Mouse (Mus musculus): Measurements from ENCODE around the gene Ccnf. TPM values are rescaled to one million over a fixed set of nuclear protein-coding genes. Genes with fewer than 3 reads are reported as not detected.

Ccnf gene
- polyA plus RNA-seq, 1 experiment from 2014 or later = 42.2 TPM

DNA sequence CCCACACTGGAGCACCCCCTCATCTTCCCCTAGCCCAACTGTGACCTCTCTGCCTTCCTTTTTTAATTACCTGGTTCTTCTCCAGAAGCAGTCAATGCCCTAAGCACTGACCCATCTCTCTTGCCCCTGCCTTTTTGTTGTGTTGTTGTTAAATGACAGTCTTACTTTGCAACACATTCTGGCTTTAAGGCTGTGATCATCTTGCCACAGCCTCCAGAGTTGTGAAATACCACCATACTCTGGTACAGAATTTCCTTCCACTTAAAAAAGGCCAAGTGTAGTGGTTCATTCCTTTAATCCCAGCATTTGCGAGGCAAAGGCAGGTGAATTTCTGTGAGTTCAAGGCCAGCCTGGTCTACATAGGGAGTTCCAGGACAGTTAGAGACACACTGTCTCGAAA lies 60.4 kb downstream of the Ccnf start:
- peaks cover 13% of the 10 kb centered on the region for H3K36me3 ChIP-seq (ENCODE audit: control insufficient read depth, insufficient read depth, low read length)
- H3K4me2 ChIP-seq (ENCODE audit: low read depth, low read length) = no peak overlapping the region
- 78% methylated on average over 2 of the region's 2 CpGs for WGBS
- no peak overlapping the region for H3K4me3 ChIP-seq (ENCODE audit: low read depth, low read length)
- no peak overlapping the region for H3K27ac ChIP-seq (replicated peaks; ENCODE audit: low read depth, low read length)
- H3K9ac ChIP-seq (ENCODE audit: low read depth, low read length) = no peak overlapping the region
- H3K9me3 ChIP-seq (ENCODE audit: control insufficient read depth, low read length) = no peaks in the 10 kb centered on the region
- no peak for ATAC-seq (ENCODE audit: low read depth)
- H3K4me1 ChIP-seq (ENCODE audit: control insufficient read depth, insufficient read depth, low read length) = no peaks in the 10 kb centered on the region
- H3K27me3 ChIP-seq (replicated peaks; ENCODE audit: control insufficient read depth, insufficient read depth, low read length) = no peaks in the 10 kb centered on the region
- no peak for DNase-seq (ENCODE audit: low spot score)

- Histone ChIP-seq H3K4me3 (ENCODE audit: low read depth, low read length) (no peak overlapping the region), H3K4me2 (ENCODE audit: low read depth, low read length) (no peak overlapping the region), H3K27ac (replicated peaks; ENCODE audit: low read depth, low read length) (no peak overlapping the region), H3K9me3 (ENCODE audit: control insufficient read depth, low read length) (no peaks in the 10 kb centered on the region), H3K9ac (ENCODE audit: low read depth, low read length) (0 out of 2 replicates have a peak overlapping the region, but pooled peaks have one; percentile 20), H3K27me3 (replicated peaks; ENCODE audit: control insufficient read depth, insufficient read depth, low read length) (no peaks in the 10 kb centered on the region), H3K36me3 (ENCODE audit: control insufficient read depth, insufficient read depth, low read length) (no peaks in the 10 kb centered on the region), H3K4me1 (ENCODE audit: control insufficient read depth, insufficient read depth, low read length) (no peaks in the 10 kb centered on the region)
- DNase-seq (ENCODE audit: low spot score) (no peak), ATAC-seq (ENCODE audit: low read depth) (no peak)
- 76% methylated on average over 3 of the region's 3 CpGs for WGBS
Observed at GRCm38 (mm10) chr17:24174259-24174658, 77.0 kb downstream of the Ccnf start.

DNA sequence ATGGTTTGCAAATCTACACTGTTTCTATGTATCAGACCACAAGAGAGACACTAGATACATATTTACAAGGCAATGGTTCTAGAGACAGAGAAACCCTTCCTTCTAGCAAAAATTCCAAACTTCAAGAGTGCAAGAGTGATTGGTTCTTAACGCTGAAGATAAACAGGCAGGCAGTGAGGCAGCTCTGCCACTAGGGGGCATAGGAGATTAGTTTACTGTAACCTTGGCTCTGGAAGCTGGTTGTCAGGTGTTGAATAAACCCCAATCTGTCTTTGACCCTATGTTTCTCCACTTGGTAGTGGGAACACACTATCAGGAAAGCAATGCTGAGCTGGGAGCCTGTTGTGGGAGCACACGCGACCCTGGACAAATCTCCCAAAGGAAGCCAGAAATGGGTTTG lies 77.9 kb downstream of the Ccnf start:
- peak; percentile 74 for DNase-seq (ENCODE audit: low spot score)
- H3K36me3 ChIP-seq (ENCODE audit: control insufficient read depth, insufficient read depth, low read length) = no peaks in the 10 kb centered on the region
- no peaks in the 10 kb centered on the region for H3K4me1 ChIP-seq (ENCODE audit: control insufficient read depth, insufficient read depth, low read length)
- H3K9me3 ChIP-seq (ENCODE audit: control insufficient read depth, low read length) = no peaks in the 10 kb centered on the region
- H3K27ac ChIP-seq (replicated peaks; ENCODE audit: low read depth, low read length) = no peak overlapping the region
- no peak overlapping the region for H3K9ac ChIP-seq (ENCODE audit: low read depth, low read length)
- no peak overlapping the region for H3K4me3 ChIP-seq (ENCODE audit: low read depth, low read length)
- no peak overlapping the region for H3K4me2 ChIP-seq (ENCODE audit: low read depth, low read length)
- no peaks in the 10 kb centered on the region for H3K27me3 ChIP-seq (replicated peaks; ENCODE audit: control insufficient read depth, insufficient read depth, low read length)
- no peak for ATAC-seq (ENCODE audit: low read depth)
- 6% methylated on average over 3 of the region's 3 CpGs for WGBS

Small RNA genes within 50 kb of the gene (microRNA-seq; reads per million reads assigned to microRNA genes)
- 2.3 reads per million, percentile 10 among the genes with 10 or more reads in this experiment for gene Mir5134 (ENCODE audit: borderline number of aligned reads)
- 0.66 reads per million for gene Mir6965 (ENCODE audit: borderline number of aligned reads)

Other genes with a start within 250 kb of the Ccnf start
- gene Prss27, start 213.3 kb downstream of the Ccnf start, polyA plus RNA-seq (2014; fragmentation: Nextera tagmentation; extraction: Ambion mirVana) = 0.60 and 1.0 TPM in 2 replicates
- gene Kctd5, start 178.0 kb downstream of the Ccnf start, polyA plus RNA-seq (2014; fragmentation: Nextera tagmentation; extraction: Ambion mirVana) = 56.3 and 57.6 TPM in 2 replicates
- gene Pdpk1, start 100.6 kb downstream of the Ccnf start, polyA plus RNA-seq (2014; fragmentation: Nextera tagmentation; extraction: Ambion mirVana) = 40.6 and 46.3 TPM in 2 replicates
- 28.3 and 33.3 TPM in 2 replicates for gene Amdhd2, start 87.7 kb downstream of the Ccnf start, polyA plus RNA-seq (2014; fragmentation: Nextera tagmentation; extraction: Ambion mirVana)
- gene Atp6v0c, start 81.8 kb downstream of the Ccnf start, polyA plus RNA-seq (2014; fragmentation: Nextera tagmentation; extraction: Ambion mirVana) = 573 and 574 TPM in 2 replicates
- gene Tbc1d24, start 45.9 kb downstream of the Ccnf start, polyA plus RNA-seq (2014; fragmentation: Nextera tagmentation; extraction: Ambion mirVana) = 4.6 and 6.4 TPM in 2 replicates
- gene Ntn3, start 42.0 kb downstream of the Ccnf start, polyA plus RNA-seq (2014; fragmentation: Nextera tagmentation; extraction: Ambion mirVana) = 9.6 and 10.7 TPM in 2 replicates
- gene Tedc2, start 30.6 kb downstream of the Ccnf start, polyA plus RNA-seq (2014; fragmentation: Nextera tagmentation; extraction: Ambion mirVana) = 9.2 and 9.9 TPM in 2 replicates
- gene Abca17, start 99.6 kb upstream of the Ccnf start, polyA plus RNA-seq (2014; fragmentation: Nextera tagmentation; extraction: Ambion mirVana) = not detected in 2 replicates
- 10.1 TPM in 2 replicates for gene Abca3, start 100.5 kb upstream of the Ccnf start, polyA plus RNA-seq (2014; fragmentation: Nextera tagmentation; extraction: Ambion mirVana)
- gene Rnps1, start 163.1 kb upstream of the Ccnf start, polyA plus RNA-seq (2014; fragmentation: Nextera tagmentation; extraction: Ambion mirVana) = 202 and 224 TPM in 2 replicates
- gene Eci1, start 175.2 kb upstream of the Ccnf start, polyA plus RNA-seq (2014; fragmentation: Nextera tagmentation; extraction: Ambion mirVana) = 57.6 and 58.7 TPM in 2 replicates
- 3.3 and 4.9 TPM in 2 replicates for gene Dnase1l2, start 191.6 kb upstream of the Ccnf start, polyA plus RNA-seq (2014; fragmentation: Nextera tagmentation; extraction: Ambion mirVana)
- 13.3 and 18.6 TPM in 2 replicates for gene E4f1, start 218.8 kb upstream of the Ccnf start, polyA plus RNA-seq (2014; fragmentation: Nextera tagmentation; extraction: Ambion mirVana)
- 57.7 and 58.5 TPM in 2 replicates for gene Pgp, start 218.9 kb upstream of the Ccnf start, polyA plus RNA-seq (2014; fragmentation: Nextera tagmentation; extraction: Ambion mirVana)
- gene Bricd5, start 222.4 kb upstream of the Ccnf start, polyA plus RNA-seq (2014; fragmentation: Nextera tagmentation; extraction: Ambion mirVana) = 1.5 and 2.0 TPM in 2 replicates
- 21.7 and 23.7 TPM in 2 replicates for gene Mlst8, start 227.6 kb upstream of the Ccnf start, polyA plus RNA-seq (2014; fragmentation: Nextera tagmentation; extraction: Ambion mirVana)
- gene Caskin1, start 237.1 kb upstream of the Ccnf start, polyA plus RNA-seq (2014; fragmentation: Nextera tagmentation; extraction: Ambion mirVana) = 2.9 and 3.7 TPM in 2 replicates

Data from embryonic facial prominence, embryonic 14.5 days (tissue).